Mouse (Mus musculus): ENCODE results near the gene Phf3.
"Not testable (repeated sequence)": the region's sequence is repeated elsewhere in the genome, so short reads cannot be mapped to it uniquely, and the experiment has no call there.

The Phf3 gene

GRCm38 (mm10) chr1:30873541-30874260 lies at the start of gene Phf3:
TSS of gene Phf3 (minus strand) at chr1:30873921.
- peak; percentile 93 for DNase-seq

DNA sequence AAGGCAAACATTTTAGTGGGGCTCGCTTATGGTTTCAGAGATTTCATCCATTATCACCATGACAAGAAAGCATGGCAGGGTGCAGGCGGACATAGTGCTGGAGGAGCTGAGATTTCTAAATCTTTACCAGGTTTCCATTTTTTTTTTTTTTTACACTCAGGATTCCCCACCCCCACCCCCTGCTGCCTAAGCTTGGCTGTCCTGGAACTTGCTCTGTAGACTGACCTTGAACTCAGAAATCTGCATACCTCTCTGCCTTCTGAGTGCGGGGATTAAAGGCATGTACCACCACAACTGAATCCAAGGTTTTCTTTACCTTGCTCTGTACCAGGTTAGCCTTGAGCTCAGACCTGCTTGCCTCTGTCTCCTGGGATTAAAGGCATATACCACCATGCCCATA lies 48.5 kb upstream of the Phf3 start:
- no peak for DNase-seq

- DNase-seq = no peak
Observed at GRCm38 (mm10) chr1:30921252-30921651, 47.5 kb upstream of the Phf3 start.

- no peak for DNase-seq
Observed at GRCm38 (mm10) chr1:30920620-30921177, 47.0 kb upstream of the Phf3 start.

DNA sequence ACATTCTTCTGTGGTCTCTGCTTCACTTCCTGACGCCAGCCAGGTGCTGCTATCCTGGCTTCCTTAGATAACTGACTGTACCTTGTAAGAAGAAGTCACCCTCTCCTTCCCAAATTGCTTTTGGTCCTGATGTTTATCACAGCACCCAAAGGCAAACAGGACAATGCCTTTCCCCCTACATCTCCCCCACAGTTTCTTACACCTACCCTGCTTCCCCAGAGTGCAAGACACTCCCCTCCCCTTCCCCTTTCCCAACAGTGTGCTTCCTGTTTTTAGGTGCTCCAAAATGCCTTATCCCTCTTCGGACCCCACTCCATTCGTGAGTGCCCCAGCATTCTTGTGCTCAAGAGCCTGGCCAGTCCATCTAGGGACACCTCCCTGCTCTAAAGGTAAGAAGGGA lies 36.5 kb upstream of the Phf3 start:
- no peak for DNase-seq

- no peak for DNase-seq
Observed at GRCm38 (mm10) chr1:30908797-30909196, 35.1 kb upstream of the Phf3 start.

DNA sequence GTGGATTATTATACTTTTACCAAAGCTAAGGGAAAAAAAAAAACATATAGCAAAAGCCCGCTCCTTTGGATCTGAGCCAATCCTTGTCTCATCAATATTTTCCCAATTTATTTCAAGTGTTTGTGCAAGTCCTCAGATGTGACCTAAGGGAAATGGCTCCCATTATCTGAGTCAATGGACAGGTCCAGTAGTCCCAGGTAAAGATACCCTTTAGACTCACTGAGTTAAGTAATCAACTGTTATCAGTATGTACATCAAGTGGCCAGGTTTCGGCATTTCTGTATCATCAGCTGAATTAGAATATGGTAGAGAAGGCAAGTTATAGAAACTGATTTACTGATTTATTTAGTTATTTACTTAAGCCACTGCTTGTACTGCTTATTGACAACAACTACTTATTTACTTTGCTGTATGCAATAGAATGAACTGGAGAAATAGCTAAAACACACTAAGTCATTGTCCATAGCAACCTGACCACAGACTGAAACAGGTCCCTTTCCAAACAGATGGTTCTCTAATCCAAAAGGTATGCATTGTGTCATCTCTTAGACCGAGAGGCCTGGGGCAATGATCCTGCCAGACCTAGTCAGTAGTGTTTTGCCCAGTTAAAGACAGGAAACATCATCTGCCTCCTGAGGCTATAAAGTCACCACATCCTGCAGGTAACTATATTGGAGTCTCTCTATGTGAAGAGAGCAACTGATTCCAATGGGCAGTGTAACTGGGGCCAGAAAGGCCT lies 29.9 kb upstream of the Phf3 start:
- no peak for DNase-seq

DNA sequence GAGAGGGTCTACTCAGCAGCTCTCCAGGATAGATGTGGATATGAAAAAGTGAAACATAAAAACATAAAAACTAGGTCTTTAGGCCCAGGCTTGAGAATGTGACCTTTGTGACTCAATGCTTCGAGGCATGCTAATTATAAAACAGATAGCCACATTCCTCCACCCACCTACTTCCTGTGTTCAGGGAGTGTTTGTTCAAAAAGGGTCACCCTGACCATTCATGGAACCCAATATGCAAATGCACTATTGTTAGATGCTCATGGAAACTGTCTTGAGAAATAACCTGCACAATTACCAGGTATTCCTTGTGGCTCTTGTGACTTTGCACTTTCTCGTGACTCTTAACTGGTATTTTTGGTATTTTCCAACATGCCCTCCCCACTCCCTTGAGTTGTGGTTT lies 25.0 kb upstream of the Phf3 start:
- no peak for DNase-seq

DNA sequence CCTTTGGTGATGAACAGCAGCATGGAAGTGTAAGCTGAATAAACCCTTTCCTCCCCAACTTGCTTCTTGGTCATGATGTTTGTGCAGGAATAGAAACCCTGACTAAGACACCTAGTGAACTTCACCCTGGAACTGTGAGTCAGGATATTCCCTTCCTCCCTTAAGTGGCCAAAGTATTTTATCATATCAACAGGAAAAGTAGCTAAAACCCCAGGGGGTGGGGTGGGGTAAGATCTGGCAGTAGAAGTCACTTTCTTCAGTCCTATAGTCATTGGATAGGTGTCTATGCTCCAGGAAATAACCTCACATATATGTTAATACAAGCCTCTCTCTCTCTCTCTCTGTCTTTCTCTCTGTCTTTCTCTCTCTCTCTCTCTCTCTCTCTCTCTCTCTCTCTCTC lies 21.6 kb upstream of the Phf3 start:
- DNase-seq = not testable (repeated sequence)

GRCm38 (mm10) chr1:30883806-30884205 lies 10.1 kb upstream of the Phf3 start:
- DNase-seq = not testable (repeated sequence)

DNA sequence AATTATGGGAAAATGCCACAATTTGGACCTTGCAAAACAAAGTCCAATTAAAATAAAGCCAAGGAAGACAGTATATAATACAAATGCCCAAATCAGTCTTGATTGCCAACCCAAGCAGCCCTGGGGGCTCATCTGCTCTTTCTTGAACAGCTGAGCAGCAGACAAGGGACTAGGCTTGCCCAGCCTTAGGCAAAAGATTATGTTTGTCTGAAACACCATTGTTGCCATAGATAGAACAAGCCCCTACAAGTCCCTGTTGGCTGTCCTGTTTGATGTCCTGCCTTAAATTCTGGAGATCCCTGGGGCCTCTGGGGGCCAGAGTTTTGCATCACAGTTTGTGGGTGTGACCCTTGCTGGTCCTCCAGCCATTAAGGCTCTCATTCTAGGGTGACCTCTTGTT lies 2.0 kb upstream of the Phf3 start:
- DNase-seq = no peak

DNA sequence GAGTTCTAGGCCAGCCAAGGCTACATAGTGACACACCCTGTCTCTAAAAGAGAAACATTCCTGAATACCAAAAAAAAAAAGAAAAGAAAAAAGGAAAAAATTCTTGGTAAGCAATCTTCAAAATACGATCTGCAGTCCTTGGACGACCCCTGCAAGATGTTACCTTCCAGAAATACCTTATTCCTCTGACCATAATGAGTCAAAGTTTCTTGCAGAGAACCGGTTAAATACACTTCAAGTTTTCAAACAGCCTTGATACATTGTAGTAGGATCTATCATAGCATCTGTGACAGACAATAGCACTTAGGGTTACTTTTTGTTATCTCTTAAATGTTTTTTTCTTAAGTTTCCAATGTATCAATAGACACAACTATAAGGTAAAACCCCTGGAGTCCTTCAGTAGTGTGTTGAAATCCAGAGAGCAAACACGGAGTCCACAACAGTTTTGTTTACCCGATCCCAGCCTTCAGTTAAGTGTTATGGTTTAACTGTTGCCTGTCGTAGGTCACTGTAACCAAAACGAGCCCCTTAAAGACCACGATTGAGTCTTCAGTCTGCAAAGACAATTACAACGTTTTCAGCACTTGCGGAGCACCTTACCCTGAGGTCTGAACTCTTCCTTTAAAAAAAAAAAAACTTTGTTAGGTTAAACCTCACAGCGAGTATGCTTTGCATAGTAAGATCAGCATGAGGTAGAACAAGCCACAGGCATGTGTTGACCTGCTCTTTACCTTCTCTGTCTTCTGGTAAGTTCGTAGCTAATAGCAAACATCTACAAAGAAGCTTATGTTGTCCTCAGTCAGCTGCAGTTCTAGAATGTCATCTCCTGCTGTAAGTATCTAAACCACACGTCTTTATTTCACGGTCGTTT lies 775 bp upstream of the Phf3 start:
- no peak for DNase-seq

GRCm38 (mm10) chr1:30872836-30873540 lies 733 bp downstream of the Phf3 start:
- no peak for DNase-seq

- no peak for DNase-seq
Observed at GRCm38 (mm10) chr1:30867786-30868185, 5.9 kb downstream of the Phf3 start.

DNA sequence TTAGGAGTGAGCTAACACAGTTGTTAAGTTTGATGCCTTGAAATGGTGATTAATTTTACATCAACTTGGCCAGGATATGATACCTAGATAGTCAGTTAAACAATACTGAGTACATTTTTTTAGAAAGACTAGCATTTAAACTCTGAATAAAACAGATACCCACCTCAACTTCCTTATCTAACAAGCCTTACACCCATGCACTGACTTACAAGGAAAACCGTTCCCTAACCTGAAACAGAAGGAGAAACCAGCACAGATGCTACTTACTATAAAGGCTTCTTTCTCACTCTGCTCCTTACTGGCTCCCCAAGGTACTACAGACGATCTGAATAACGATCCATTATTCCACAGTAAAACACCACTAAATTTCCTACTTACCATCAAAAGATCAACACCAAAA lies 21.2 kb downstream of the Phf3 start:
- no peak for DNase-seq

DNA sequence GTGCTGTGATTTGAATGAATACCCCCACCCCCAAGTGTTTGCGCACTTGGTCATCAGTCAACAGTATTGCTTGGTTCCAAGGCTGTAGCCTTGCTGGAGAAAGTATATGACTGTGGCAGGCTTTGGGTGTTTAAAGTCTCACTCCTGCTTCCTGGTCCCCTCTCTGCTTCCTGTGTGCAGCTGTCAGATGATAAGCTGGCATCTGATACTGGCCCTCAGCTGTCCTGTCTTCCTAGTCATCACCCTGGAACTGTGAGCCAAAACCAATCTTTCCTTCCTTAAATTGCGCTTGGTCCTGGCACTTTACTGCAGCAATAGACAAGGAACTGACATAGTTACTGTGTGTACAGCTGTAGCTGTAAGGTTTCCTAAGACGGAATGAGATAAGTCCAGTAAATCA lies 21.8 kb downstream of the Phf3 start:
- DNase-seq = no peak

DNA sequence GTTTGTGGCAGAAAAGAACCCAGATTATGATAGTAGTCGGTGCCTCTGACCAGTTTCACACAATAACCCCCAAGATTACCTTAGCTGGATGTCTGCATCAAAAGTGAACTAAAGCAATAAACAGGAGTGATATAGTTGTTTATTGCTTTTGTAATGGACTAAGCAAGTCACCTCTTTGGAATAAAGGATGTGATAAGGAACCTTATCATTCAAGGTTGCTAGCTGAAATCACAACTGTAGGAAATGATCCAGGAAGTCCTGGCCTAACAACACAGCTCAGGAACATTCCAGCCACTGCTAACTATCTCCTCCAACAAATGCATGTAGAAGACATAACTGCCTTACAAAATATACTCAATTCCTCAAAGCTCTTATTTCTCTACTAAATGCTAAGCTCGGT lies 22.8 kb downstream of the Phf3 start:
- DNase-seq = no peak

- DNase-seq = no peak
Observed at GRCm38 (mm10) chr1:30849955-30850354, 23.8 kb downstream of the Phf3 start.

DNA sequence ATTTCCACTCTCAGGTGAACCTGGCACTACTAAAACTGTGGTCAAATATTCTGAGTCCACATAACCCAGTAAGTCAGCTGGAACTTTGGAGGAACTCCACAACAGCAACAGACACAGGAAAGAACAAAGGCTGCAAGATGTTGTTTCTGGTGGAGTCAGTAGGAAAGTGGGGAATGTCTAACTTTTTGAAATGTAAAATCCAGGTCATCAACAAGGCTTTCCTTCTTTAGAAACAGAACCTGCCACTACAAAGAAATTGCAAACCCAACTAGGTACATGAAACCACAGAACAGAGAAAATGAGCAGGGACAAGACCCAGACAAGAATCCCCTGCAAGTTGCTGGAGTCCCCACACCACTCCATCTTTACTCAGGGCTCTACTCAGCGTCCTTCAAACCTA lies 26.0 kb downstream of the Phf3 start:
- DNase-seq = no peak

DNA sequence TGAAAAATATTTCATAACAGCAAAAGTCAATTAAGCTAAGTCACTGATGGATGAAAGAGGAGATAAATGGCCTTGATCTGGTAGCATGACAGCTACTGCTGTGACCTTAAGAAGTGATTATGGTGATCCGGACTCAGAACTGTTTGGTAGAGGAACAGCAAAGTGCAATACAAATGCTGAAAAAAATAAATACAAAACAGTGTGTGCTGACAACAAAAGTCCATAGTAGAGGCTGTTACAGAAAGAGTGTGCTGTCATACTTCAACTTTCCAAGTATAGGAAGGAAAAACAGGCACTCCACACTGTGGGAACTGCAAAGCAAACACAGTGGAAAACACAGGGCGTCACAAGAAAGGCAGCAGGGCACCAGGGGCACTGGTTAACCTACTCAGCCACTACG lies 34.1 kb downstream of the Phf3 start:
- DNase-seq = no peak

- no peak for DNase-seq
Observed at GRCm38 (mm10) chr1:30835512-30835911, 38.2 kb downstream of the Phf3 start.

DNA sequence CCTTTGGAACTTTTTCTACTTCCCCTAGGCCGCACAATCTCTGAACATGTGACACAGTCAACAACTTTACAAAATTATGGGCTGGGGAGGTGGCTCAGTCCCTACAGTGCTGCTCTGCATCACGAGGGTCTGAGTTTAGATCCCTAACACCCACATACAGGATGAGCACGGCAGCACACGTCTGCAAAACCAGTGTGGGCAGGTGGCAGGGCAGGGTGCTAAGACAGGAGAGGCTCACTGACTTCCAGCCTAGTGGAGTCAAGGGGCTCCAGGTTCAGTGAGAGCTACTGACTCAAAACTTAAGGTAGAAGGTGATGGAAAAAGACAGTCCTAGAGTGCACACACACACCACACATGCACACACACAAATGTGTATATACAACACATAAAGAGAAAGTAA lies 40.9 kb downstream of the Phf3 start:
- DNase-seq = no peak

GRCm38 (mm10) chr1:30819414-30819813 lies 54.3 kb downstream of the Phf3 start:
- DNase-seq = no peak
